Comparison of ENCODE assay signal across 16 mouse cellular contexts in genomic region chr6:71995081-71995480, GRCm38 (mm10).
"Had no signal": no experiment of that assay in that cellular context is flagged by ENCODE, and none has a peak within 500 bp of the region (broad histone marks: within the 10 kb centered on the region; RNA-seq: fewer than 3 reads in every experiment).

No protein-coding gene starts in this region.

- DNase-seq: kidney, adult 9 months; kidney, postnatal 36 days; layer of hippocampus, adult 9-11 months; liver; liver, embryonic 13.5 days; liver, postnatal 0 days; right cerebral cortex, postnatal 14 days; thymus, adult 2 months; thymus, postnatal 25 days had no signal

- H3K36me3 ChIP-seq: limb, embryonic 12.5 days; liver, embryonic 13.5 days; stomach, embryonic 15.5 days had no signal

- H3K4me3 ChIP-seq: limb, embryonic 12.5 days; liver, embryonic 13.5 days; megakaryocyte, embryonic 14.5 days; stomach, embryonic 15.5 days had no signal

- H3K27ac ChIP-seq: kidney, postnatal 0 days; limb, embryonic 12.5 days; liver, embryonic 13.5 days; macrophage; stomach, embryonic 15.5 days had no signal

- H3K27me3 ChIP-seq: limb, embryonic 12.5 days; stomach, embryonic 15.5 days had no signal

- H3K4me2 ChIP-seq: limb, embryonic 12.5 days; liver, embryonic 13.5 days; midbrain, embryonic 11.5 days; stomach, embryonic 15.5 days had no signal

- H3K9ac ChIP-seq: limb, embryonic 12.5 days; liver, embryonic 13.5 days; liver, postnatal 0 days; stomach, embryonic 15.5 days had no signal

- H3K9me3 ChIP-seq: liver, embryonic 13.5 days; stomach, embryonic 15.5 days had no signal

- ATAC-seq: liver, postnatal 0 days; midbrain, embryonic 16.5 days had no signal
